Mouse (Mus musculus) midbrain, embryonic 14.5 days (tissue): ENCODE data around the gene Olfr1130. TPM values are rescaled to one million over a fixed set of nuclear protein-coding genes. Genes with fewer than 3 reads are reported as not detected.
"Not testable (repeated sequence)": the region's sequence is repeated elsewhere in the genome, so short reads cannot be mapped to it uniquely, and the experiment has no call there.

ENCODE experiments used
- ATAC-seq: fragments of 200-750 bp; cut with Nextera tagmentation; 2 replicates; pipeline ENCODE4 v1.8.0; 2017; ENCODE audit warnings: moderate number of reproducible peaks, moderate library complexity; ENCODE audit not compliant: low FRiP score, low TSS enrichment
- DNase-seq: peaks from one replicate; pipeline ENCODE4 v3.0.0-alpha.2; 2015
- H3K27ac ChIP-seq: fragments of 300-500 bp; sonication (generic); replicated peaks from 2 replicates; pipeline ENCODE4 v1.5.1; 2014; ENCODE audit warnings: mild to moderate bottlenecking, low read depth, low read length, moderate library complexity
- H3K27me3 ChIP-seq: fragments of 300-500 bp; sonication (generic); 2 replicates; pipeline ENCODE4 v1.6.1; 2014; ENCODE audit warnings: low read length, control low read depth, mixed read lengths; ENCODE audit not compliant: control insufficient read depth, insufficient read depth
- H3K36me3 ChIP-seq: fragments of 300-500 bp; sonication (generic); 2 replicates; pipeline ENCODE4 v1.6.1; 2014; ENCODE audit warnings: low read length, control low read depth; ENCODE audit not compliant: control insufficient read depth, insufficient read depth
- H3K4me1 ChIP-seq: fragments of 300-500 bp; sonication (generic); 2 replicates; pipeline ENCODE4 v1.6.1; 2014; ENCODE audit warnings: mild to moderate bottlenecking, antibody characterized with exemption, low read length, control low read depth; ENCODE audit not compliant: control insufficient read depth, insufficient read depth
- H3K4me2 ChIP-seq: fragments of 300-500 bp; sonication (generic); 2 replicates; pipeline ENCODE4 v1.6.1; 2014; ENCODE audit warnings: mild to moderate bottlenecking, low read length, moderate library complexity
- H3K4me3 ChIP-seq: fragments of 300-500 bp; sonication (generic); replicated peaks from 2 replicates; pipeline ENCODE4 v1.5.1; 2014; ENCODE audit warnings: low read depth, low read length
- H3K9ac ChIP-seq: fragments of 300-500 bp; sonication (generic); replicated peaks from 2 replicates; pipeline ENCODE4 v1.6.1; 2014; ENCODE audit warnings: mild to moderate bottlenecking, low read length, moderate library complexity
- H3K9me3 ChIP-seq: fragments of 300-500 bp; sonication (generic); 2 replicates; pipeline ENCODE4 v1.6.1; 2016; ENCODE audit warnings: low read length, control low read depth, mixed read lengths; ENCODE audit not compliant: control insufficient read depth
- WGBS: fragments of 180-500 bp; shearing (Covaris S2); extraction: QIAGEN DNeasy Blood & Tissue Kit; methylation state at CpG from one replicate; pipeline ENCODE4 v1.1.7; 2014; 5-methylcytosine and 5-hydroxymethylcytosine counted together
- polyA plus RNA-seq: library from polyadenylated mRNA; unstranded; fragments of >200 nt; fragmentation: Nextera tagmentation; extraction: Ambion mirVana; gene quantifications from 2 replicates; pipeline ENCODE4 v1.2.1, GENCODE M21; 2014

The Olfr1130 gene
- polyA plus RNA-seq = not detected in 2 replicates

GRCm38 (mm10) chr2:87605912-87606311 lies at the start of gene Olfr1130:
Olfr1130 (plus strand) TSS chr2:87606212.
- not testable (repeated sequence) for H3K27ac ChIP-seq, H3K9ac ChIP-seq, H3K36me3 ChIP-seq, H3K4me1 ChIP-seq, H3K9me3 ChIP-seq, DNase-seq, H3K27me3 ChIP-seq, H3K4me3 ChIP-seq, ATAC-seq, H3K4me2 ChIP-seq

DNA sequence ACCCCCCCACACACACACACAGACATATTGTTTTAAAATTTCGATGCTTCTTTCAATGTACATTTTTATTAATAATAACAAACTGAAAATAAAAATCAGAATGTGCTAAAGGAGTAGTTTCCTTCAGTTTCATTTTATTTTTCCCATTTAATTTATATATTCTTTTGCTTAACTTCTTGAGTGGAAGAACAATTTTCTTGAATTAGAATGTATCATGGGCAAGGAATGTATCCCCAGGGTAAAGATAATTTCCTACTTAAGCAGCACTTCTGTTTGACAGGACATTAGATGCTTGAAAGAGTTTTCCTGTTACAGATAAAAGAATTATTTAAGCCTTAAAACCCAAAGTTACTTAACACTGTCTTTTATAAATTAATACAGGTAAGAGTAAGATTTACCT lies 32.4 kb upstream of the Olfr1130 start, which contains the start of gene Olfr1129:
Gene Olfr1129 (plus strand): TSS at position 301 of the 400 bp plus-strand sequence.
- H3K4me1 ChIP-seq, H3K9me3 ChIP-seq, ATAC-seq, H3K27ac ChIP-seq, H3K9ac ChIP-seq, H3K4me3 ChIP-seq, H3K36me3 ChIP-seq, H3K4me2 ChIP-seq, DNase-seq, H3K27me3 ChIP-seq: not testable (repeated sequence)
- WGBS = 75% methylated on average over 1 of the region's 1 CpGs

DNA sequence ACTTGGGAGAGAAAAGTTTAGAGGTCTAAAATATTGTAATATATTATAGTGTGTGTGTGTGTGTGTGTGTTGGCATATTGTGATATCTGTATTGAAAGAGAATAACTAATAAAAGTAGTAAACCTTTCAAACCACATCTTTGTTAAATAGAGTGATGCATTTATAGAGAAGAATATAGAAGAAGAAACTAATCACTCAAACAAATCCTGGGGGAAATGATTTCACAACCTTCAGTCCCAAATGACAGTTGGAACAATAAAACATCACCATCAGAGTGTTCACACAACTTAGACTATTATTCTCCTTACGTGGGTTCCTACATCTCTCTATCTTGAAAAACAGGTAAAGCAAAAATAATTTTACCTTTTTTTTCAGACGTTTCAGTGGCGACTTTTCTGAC lies 20.8 kb downstream of the Olfr1130 start, which contains the start of gene Olfr1131:
Gene Olfr1131 (plus strand): TSS at position 301 of the 400 bp plus-strand sequence.
- no peak within 1 kb of the TSS for H3K4me2 ChIP-seq
- no peaks in the 10 kb centered on the region for H3K36me3 ChIP-seq
- no peak for DNase-seq
- WGBS = 65% methylated on average over 3 of the region's 3 CpGs
- no peaks in the 10 kb centered on the region for H3K9me3 ChIP-seq
- no peak for ATAC-seq
- H3K9ac ChIP-seq = no peak within 1 kb of the TSS
- H3K27ac ChIP-seq = no peak within 1 kb of the TSS
- no peak within 1 kb of the TSS for H3K4me3 ChIP-seq
- H3K4me1 ChIP-seq = no peaks in the 10 kb centered on the region
- H3K27me3 ChIP-seq = no peaks in the 10 kb centered on the region

- no peak within 1 kb of the TSS for H3K4me3 ChIP-seq
- no peak within 1 kb of the TSS for H3K27ac ChIP-seq
- no peak within 1 kb of the TSS for H3K4me2 ChIP-seq
- DNase-seq (no peak), ATAC-seq (no peak)
- no peaks in the 10 kb centered on the region for H3K36me3 ChIP-seq
- no peaks in the 10 kb centered on the region for H3K4me1 ChIP-seq
- H3K9me3 ChIP-seq = no peaks in the 10 kb centered on the region
- H3K27me3 ChIP-seq = no peaks in the 10 kb centered on the region
- no peak within 1 kb of the TSS for H3K9ac ChIP-seq
Observed at GRCm38 (mm10) chr2:87637435-87637834, 31.4 kb downstream of the Olfr1130 start, which contains the start of gene Olfr1132. Olfr1132 (minus strand) TSS chr2:87637535.

- Histone ChIP-seq H3K36me3 (no peaks in the 10 kb centered on the region), H3K4me2 (no peak overlapping the region), H3K4me1 (no peaks in the 10 kb centered on the region), H3K4me3 (no peak overlapping the region), H3K27me3 (no peaks in the 10 kb centered on the region), H3K9ac (no peak overlapping the region), H3K27ac (no peak overlapping the region), H3K9me3 (no peaks in the 10 kb centered on the region)
- no peak for ATAC-seq
- no peak for DNase-seq
Observed at GRCm38 (mm10) chr2:87642441-87642840, 36.4 kb downstream of the Olfr1130 start.

DNA sequence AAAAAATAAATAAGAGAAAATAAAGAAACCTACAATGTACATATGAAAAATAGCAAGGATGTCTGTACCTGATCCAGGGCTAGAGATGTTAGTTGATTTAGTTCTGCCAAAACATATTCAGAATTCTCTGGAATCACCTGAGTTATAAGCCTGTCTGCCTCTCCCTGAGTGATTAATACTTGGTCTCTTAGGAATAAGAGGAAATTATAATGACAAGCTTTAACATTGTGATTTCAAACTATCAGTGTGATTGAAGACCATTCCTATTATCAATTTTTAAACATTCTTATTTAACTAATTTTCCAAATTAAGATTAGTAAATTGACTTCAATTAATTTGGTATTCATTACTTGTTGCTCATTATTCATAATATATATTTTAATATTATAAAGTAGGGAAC lies 41.3 kb downstream of the Olfr1130 start, which contains the start of gene Olfr1133:
Gene Olfr1133 (minus strand): TSS at position 101 of the 400 bp plus-strand sequence.
- Histone ChIP-seq H3K9ac (no peak within 1 kb of the TSS), H3K4me1 (no peaks in the 10 kb centered on the region), H3K4me3 (no peak within 1 kb of the TSS), H3K9me3 (no peaks in the 10 kb centered on the region; the same call in 1 of the 2 replicates), H3K27ac (no peak within 1 kb of the TSS), H3K4me2 (no peak within 1 kb of the TSS), H3K36me3 (no peaks in the 10 kb centered on the region), H3K27me3 (no peaks in the 10 kb centered on the region)
- DNase-seq = no peak
- ATAC-seq = no peak

GRCm38 (mm10) chr2:87658360-87658759 lies 52.3 kb downstream of the Olfr1130 start, which contains the start of gene Olfr1134:
Olfr1134 (minus strand) TSS chr2:87658460.
- 79% methylated on average over 2 of the region's 2 CpGs for WGBS

More at GRCm38 (mm10) chr2:87658360-87658759, 52.3 kb downstream of the Olfr1130 start, which contains the start of gene Olfr1134:
- DNase-seq = no peak
- Histone ChIP-seq H3K4me3 (no peak within 1 kb of the TSS), H3K9ac (no peak within 1 kb of the TSS), H3K9me3 (no peaks in the 10 kb centered on the region), H3K36me3 (no peaks in the 10 kb centered on the region), H3K4me2 (no peak within 1 kb of the TSS), H3K27me3 (no peaks in the 10 kb centered on the region), H3K4me1 (no peaks in the 10 kb centered on the region), H3K27ac (no peak within 1 kb of the TSS)
- no peak for ATAC-seq

Other genes starting within 250 kb of the Olfr1130 start
- not detected in 2 replicates for gene Olfr1121, start 236.3 kb upstream of the Olfr1130 start, polyA plus RNA-seq
- not detected in 2 replicates for gene Olfr1122, start 220.4 kb upstream of the Olfr1130 start, polyA plus RNA-seq
- not detected in 2 replicates for gene Olfr1123, start 189.6 kb upstream of the Olfr1130 start, polyA plus RNA-seq
- gene Olfr1124, start 175.9 kb upstream of the Olfr1130 start, polyA plus RNA-seq = not detected in 2 replicates
- gene Olfr1126, start 152.2 kb upstream of the Olfr1130 start, polyA plus RNA-seq = not detected in 2 replicates
- gene Pramel7, start 109.1 kb upstream of the Olfr1130 start, polyA plus RNA-seq = not detected in 2 replicates
- gene Pramel6, start 99.6 kb upstream of the Olfr1130 start, polyA plus RNA-seq = not detected in 2 replicates
- not detected in 2 replicates for gene Olfr153, start 74.4 kb upstream of the Olfr1130 start, polyA plus RNA-seq
- not detected in 2 replicates for gene Olfr1128, start 60.7 kb upstream of the Olfr1130 start, polyA plus RNA-seq
- gene Olfr1129, start 32.3 kb upstream of the Olfr1130 start, polyA plus RNA-seq = not detected in 2 replicates
- gene Olfr1131, start 20.9 kb downstream of the Olfr1130 start, polyA plus RNA-seq = not detected in 2 replicates
- gene Olfr1132, start 31.3 kb downstream of the Olfr1130 start, polyA plus RNA-seq = not detected in 2 replicates
- not detected in 2 replicates for gene Olfr1133, start 41.2 kb downstream of the Olfr1130 start, polyA plus RNA-seq
- not detected in 2 replicates for gene Olfr1134, start 52.2 kb downstream of the Olfr1130 start, polyA plus RNA-seq
- not detected in 2 replicates for gene Olfr1135, start 67.5 kb downstream of the Olfr1130 start, polyA plus RNA-seq
- gene Olfr1136, start 87.7 kb downstream of the Olfr1130 start, polyA plus RNA-seq = not detected in 2 replicates
- not detected in 2 replicates for gene Olfr1137, start 107.0 kb downstream of the Olfr1130 start, polyA plus RNA-seq
- not detected in 2 replicates for gene Olfr1138, start 133.8 kb downstream of the Olfr1130 start, polyA plus RNA-seq
- gene Olfr1140, start 137.5 kb downstream of the Olfr1130 start, polyA plus RNA-seq = not detected in 2 replicates
- not detected in 2 replicates for gene Olfr1141, start 147.8 kb downstream of the Olfr1130 start, polyA plus RNA-seq
- not detected in 2 replicates for gene Olfr152, start 173.3 kb downstream of the Olfr1130 start, polyA plus RNA-seq
- not detected in 2 replicates for gene Olfr1143, start 194.4 kb downstream of the Olfr1130 start, polyA plus RNA-seq
- not detected in 2 replicates for gene Olfr1145, start 203.6 kb downstream of the Olfr1130 start, polyA plus RNA-seq
- not detected in 2 replicates for gene Olfr1148, start 224.3 kb downstream of the Olfr1130 start, polyA plus RNA-seq
- not detected in 2 replicates for gene Olfr1150-ps1, start 237.8 kb downstream of the Olfr1130 start, polyA plus RNA-seq
- not detected in 2 replicates for gene Olfr1151, start 249.7 kb downstream of the Olfr1130 start, polyA plus RNA-seq